Mouse (Mus musculus): ENCODE measurements around the gene Fcor.

The Fcor gene

DNA sequence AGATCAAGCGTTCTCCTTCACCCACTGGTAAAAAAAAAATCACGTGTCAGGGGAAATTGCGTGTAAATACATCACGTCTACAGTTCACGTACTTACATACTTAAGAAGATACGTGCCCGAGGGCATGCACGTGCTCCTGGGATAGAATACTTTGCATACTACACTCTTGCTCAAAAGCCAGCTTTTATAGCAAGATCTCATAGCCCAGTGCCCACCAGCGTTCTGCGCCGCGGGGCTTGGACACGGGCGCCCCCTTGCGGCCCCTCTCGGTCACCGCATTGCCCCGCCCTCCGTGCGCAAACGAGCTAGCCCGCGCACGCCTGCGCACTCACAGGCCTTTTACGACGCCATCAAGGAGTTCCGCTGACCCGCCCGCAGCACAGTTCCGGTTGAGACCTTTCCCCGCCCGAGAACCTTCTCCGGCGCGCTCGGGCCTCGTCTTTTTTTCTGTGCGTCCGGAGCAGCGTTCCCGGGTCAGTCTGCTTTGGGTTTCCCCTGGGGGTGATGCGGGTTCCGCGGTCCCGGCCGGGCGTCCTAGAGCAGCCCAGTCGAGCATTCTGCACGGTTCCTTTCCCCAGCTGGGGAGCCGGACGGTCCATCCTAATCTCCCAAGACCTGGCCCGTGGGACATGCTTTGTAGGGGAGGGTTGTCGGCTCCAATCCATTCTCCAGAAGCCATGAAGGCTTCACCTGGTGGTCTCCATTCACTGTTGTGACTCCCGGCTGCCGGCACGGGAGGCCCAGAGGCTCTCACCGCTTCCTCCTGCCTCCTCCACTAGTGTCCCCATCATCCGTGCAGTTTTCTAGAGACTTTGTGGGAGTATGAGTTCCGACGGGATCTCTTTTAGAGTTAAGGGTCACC, 4.2 kb upstream of the Fcor start, which contains the start of gene Trappc5:
Gene Trappc5, plus strand, starts transcription at position 169 of the 862 bp plus-strand sequence.
- DNase-seq (ENCODE audit: low spot score in 2 of 2): peak; percentile 94 to 96

DNA sequence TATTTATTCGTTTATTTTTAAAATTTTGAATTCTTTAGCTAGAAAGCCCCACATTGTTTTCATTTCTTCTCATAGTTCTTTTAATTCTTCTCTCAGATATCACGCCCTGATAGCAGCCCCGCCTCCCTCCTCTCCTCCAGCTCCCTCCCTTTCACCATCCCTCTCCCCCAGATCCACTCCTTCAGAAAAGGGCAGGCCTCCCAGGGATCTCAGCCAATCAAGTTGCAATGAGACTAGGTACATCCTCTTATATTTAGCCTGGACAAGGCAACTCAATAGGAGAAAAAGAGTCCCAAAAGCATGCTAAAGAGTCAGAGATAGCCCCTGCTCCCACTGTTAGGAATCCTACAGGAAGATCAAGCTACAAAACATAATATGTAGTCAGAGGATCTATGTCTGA, 2.5 kb upstream of the Fcor start:
- DNase-seq (ENCODE audit: low spot score in 2 of 2): no peak

DNA sequence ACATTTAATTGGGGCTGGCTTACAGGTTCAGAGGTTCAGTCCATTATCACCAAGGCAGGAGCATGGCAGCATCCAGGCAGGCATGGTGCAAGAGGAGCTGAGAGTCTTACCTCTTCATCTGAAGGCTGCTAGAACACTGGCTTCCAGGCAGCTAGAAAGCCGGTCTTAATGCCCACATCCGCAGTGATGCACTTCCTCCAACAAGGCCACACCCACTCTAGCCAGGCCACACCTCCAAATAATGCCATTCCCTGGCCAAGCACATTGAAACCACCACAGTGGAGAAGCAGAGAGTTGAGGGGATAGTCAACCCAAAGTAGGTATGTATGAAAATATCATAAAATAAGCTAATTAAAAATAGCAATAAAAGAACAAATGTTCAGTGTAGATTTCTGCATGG, 1.8 kb downstream of the Fcor start:
- no peak for DNase-seq (ENCODE audit: low spot score in 2 of 2)

DNA sequence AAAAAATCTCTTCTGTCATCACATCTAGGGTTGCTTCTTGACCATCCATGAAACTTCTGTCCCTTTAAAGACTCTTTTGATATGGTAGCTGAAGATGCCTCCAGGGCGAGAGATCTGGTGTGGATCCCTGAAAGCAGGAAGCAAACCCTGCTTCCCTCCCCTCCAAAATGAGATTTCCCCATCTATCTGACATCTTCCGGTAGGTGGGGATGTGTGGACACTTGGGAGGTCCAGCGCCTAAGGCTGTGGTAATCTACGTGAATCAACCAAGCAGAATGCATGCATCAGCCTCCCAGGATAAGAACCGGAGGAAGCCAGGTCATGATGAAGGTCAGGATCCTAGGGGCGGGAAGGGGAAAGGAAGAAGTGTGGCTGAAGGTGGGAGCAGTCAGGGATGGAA, 6.7 kb downstream of the Fcor start, which contains the start of gene Mcemp1:
Gene Mcemp1, plus strand, starts transcription at position 248 of the 400 bp plus-strand sequence.
- no peak for DNase-seq (ENCODE audit: low spot score in 2 of 2)

DNA sequence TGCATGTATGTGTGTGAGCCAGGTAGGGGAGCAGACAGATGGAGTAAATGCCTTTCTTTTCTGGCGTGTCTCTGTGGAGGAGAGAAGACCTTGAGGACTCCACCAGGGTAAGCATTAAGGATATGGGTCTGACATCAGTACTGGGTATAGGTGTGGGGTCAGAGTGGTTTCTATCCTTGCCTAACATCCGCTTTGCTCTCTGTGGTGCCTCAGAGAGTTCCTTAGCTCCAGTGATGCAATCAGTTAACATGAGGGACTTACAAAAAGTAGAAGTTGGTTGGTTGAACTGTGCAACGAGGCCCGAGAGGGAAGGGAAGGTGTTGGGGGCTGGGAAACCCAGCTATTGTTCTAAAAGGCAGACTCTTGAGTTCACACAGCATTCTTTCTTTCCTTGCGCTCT, 7.8 kb downstream of the Fcor start:
- DNase-seq (ENCODE audit: low spot score in 2 of 2): no peak

DNA sequence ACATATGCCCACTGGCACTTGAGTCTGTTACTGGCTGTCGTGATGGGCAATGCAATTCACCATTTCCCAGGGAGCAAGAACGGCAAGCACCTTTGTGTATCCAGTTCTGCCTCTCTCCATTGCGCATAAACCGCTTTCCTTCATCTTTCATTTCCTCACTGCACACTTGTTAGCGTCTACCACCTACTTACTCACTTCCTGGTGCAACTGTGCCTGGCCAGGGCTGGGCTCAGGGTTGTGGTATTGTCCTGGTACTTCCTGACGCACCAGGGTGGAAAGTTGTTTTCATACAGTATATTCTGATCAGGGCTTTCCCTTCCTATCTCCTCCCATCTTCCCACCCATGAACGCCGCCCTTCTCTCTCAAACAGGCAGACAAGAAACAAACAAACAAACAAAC, 11.3 kb downstream of the Fcor start:
- DNase-seq (ENCODE audit: low spot score in 2 of 2): no peak

DNA sequence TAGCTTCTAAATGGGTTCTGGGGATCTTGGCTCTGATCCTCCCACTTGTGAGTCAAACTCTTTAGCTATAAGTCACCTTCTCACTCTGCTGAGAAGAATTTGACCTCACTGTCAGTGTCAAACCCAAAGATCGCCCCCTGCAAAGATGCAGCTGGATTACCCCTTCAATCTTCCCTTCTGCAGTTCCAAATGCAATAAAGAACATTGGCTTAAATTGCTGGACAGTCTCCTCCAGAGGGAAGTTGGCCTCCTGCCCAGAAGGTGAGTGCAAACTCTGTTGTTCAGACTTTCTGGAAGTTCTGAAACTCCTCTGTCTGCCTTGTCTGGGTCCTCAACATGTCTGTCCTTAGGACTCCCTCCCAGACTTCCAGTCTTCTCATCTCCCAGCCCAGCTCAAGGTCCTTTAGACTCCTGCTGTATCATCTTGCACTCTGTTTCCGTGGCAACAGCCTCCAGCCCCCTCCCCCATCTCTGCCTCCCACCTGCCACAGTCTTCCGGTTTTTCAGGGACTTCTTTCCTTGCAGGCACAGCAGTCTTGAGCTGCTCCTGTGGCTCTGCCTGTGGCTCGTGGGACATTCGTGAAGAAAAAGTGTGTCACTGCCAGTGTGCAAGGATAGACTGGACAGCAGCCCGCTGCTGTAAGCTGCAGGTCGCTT, 15.3 kb downstream of the Fcor start:
- peak; percentile 47 to 51 for DNase-seq (ENCODE audit: low spot score in 2 of 2)

DNA sequence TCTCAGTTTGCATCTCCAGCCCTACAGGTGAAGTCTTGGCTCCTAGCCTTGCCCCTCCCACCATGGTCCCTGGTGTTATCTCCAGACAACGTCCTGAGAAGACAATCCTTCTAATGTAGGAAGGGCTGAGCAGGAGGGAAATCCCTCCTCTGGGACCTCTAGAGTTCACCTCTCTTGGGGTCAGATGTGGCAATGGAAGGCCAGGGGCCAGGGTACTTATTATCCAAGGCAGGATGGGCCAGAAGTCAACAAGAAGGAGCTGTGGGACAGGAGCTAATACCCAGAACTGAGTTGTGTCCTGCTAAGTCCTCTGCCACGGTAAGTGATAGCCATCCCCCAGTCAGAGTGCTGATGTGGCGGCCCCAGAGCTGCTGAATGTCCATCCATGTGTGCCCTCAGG, 16.6 kb downstream of the Fcor start, which contains the start of gene Retn:
Gene Retn, plus strand, starts transcription at position 245 of the 400 bp plus-strand sequence.
- DNase-seq (ENCODE audit: low spot score in 2 of 2): no peak

DNA sequence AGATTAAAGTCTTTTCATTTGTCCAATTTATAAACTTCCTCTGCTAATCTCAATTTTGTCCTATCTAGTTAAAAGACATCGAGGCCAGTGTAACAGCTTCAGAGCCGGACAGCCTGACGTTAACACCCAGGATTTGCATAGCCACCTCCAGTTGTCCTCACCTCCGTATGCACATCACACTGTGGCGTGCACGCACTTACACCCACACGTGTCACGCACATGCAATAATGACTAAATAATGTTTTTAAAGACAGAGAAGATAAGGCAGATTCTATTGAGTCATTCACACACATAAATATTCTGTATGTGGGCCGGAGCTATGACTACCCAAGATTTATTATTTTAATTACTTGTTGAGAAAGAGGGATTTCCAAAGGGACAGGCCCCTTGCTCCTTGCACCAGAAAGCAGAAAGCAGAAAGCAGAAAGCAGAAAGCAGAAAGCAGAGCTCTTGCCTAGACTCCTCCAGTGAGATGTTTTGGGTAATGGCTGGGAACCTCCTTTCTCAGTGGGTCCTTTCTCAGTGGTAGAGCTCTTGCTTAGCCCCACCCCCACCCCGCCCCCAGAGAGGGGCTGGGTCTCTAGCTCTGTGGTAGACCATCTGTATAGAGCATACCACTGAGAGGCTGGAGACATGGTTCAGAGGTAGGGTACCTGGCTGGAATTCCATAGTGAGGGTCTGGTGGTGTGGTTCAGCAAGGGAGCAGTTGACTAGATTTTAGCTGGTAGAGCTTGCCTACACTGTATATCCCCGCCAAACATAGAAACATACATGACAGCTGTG, 17.2 kb downstream of the Fcor start:
- peak; percentile 25 to 31 for DNase-seq (ENCODE audit: low spot score in 2 of 2)

DNA sequence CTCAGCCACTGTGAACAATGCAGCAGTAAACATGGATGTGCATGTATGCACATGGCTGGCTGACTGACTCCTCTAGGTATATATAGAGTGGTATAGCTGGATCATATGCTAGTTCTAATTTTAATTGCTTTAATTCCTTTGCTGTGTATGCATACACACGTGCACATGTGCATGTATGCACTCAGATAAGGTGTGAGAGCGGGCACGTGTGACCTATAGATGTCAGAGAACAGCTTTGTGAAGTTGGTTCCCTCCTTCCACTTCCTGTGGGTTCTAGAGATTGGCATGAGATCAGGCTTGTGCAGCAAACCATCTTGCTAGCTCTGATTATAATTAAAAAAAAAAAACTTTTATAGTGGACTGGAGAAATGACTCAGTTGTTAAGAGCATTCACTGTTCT, 19.3 kb downstream of the Fcor start:
- no peak for DNase-seq (ENCODE audit: low spot score in 2 of 2)

DNA sequence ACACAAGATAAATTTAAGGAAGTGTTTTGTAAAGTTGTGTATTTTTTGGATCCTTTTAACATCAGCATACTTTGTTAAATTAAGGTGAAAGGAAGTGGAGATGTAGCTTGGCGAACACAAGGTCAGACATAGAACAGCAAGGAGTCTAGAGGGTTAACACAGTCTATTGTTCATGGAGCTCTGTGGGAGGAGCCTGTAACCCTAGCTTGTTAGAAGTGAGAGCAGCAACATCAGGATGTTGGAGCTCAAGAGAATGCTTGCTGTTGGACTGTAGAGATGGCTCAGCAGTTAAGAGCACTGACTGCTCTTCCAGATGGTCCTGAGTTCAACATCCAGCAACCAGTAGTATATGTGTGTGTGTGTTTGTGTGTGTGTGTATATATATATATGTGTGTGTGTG, 23.2 kb downstream of the Fcor start:
- no peak for DNase-seq (ENCODE audit: low spot score in 2 of 2)

DNA sequence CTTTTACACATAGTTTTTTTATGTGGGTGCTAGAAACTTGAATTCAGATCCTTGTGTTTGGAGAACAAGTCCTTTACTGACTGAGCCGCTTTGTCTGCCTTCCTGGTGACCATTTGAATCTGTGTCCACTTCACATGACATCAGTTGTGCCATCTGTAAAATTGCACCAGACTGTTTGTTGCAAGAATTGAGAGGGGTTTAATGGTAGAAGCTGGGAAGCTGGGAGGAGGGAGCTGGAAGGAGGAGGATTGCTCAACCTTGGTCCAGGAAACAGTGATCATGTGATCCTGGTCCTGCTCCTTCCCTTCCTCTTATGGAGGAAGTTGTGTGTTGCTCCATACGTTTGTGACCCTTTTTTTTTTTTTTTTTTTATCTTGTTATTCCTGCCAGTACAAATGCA, 23.9 kb downstream of the Fcor start:
- no peak for DNase-seq (ENCODE audit: low spot score in 2 of 2)

DNA sequence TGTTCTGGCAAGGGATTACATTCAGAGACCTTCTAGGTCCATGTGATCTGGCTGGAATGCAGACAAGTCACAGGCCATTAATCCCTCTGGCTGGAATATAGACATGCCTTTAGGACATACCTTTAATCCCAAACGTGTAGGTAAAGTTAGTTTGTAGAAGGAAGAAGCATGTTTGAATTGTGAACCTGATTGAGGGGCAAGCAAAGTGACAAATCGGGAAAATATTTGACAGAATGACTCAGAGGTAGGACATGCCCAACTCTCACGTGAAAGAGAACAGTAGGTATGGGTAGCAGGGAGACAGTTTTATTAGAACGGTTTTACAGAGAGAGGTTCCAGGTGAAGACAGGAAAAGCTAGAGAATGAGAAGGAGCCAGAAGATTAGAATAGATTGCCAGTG, 24.6 kb downstream of the Fcor start:
- DNase-seq (ENCODE audit: low spot score in 2 of 2): no peak

DNA sequence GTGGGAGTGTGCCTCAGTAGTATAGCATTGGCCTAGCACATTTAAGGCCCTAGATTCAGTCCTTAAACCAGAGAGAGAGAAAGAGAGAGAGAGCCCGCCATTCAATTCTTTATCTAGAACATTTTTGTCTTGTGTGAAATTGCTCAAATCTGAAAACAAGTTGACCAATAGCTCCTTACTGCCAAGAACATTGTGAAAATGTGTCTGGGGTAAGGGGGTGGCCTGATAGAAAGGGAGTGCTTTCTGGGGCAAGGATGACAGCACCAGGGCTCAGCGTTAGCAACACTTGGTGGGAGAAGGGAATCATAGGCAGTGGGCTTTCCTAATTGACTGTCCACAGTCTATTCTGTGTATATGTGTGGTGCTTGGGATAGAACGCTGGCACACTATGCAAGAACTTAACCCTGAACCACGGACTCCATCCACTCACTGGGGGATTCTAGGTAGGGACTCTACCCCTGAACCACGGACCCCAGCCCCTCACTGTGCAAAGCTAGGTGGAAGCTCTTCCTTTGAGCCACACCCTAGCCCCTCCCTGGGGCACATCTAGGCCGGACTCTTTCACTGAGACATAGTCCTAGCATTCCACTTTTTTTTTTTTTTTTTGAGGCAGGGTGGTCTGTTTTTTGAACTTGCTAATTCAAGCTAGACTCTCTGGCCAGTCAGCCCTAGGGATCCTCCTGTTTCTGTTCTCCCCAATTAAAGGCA, 25.2 kb downstream of the Fcor start:
- DNase-seq (ENCODE audit: low spot score in 2 of 2): no peak

DNA sequence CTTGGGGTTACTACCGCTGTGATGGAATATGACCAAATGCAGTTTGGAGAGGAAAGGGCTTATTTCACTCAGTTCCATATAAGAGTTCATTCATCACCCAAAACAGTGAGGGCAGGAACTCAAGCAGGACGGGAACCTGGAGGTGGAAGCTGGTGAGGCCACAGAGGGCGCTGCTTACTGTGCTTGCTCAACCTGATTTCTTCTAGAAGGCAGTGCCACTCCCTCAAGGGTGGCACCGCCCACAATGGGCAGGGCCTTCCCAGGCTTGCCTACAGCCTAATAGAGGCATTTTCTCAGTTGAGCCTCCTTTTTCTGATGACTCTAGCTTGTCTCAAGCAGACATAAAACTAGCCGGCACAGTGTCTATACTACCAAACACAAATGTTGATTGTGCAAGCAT, 26.4 kb downstream of the Fcor start:
- no peak for DNase-seq (ENCODE audit: low spot score in 2 of 2)

DNA sequence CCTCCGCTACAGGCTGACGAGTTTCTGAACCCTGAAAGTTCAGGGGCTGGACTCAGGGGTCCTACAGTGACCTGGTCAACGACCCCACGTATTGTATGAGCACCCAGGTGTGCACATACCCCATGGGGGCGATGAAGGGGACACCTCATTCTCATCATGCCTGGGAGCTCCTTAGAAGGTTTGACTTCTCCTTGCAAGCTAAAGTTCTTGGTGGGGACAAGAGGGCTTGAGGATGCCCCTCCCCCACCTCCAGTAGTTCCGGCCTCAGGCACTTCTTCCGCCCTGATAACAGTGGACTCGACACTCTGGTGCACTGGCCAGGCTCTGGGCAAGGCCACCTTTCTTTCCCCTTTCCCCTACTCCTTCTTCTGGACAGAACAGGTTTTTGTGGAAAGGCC, 40.7 kb downstream of the Fcor start:
- no peak for DNase-seq (ENCODE audit: low spot score in 2 of 2)

DNA sequence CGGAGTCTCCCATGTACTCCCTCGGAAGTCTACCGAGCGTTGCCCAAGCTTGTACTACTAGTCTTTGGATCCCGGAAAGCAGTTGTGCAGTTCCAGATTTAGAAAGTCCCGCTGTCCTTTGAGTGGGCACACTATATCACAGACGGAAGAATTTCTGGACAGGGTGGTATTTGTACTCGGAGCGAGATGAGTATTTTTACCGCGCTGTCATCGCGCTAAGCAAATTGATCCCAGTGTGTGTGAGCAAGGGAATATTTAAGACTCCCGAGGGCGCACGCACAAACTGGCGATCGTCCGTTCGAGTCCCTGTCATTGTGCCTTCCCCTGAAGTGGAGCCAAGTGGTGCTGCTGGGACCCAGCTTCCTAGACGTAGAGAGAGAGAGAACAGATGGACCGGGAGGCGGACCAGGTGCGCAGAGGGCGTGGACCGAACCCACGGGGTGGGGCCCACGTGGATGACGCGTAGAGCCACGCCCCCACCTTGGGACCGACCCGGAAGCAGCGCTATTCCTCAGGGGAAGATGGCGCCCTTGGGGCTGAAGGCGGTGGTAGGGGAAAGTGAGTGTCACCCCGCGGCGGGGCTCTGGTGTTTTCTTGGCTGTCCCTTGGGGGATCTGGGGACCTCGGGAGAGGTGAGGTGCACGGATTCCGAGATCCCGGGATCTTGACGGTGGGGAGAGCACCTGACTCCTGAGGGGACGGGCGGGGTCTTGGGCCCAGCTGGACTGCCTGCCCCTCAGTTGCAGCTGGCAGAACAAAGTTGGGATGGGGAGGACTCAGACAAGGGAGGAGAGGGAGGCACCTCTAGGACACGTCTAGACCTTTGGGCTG, 41.3 kb downstream of the Fcor start, which contains the start of gene Stxbp2:
Gene Stxbp2, plus strand, starts transcription at position 309 of the 831 bp plus-strand sequence.
- DNase-seq (ENCODE audit: low spot score in 2 of 2): peak; percentile 70

DNA sequence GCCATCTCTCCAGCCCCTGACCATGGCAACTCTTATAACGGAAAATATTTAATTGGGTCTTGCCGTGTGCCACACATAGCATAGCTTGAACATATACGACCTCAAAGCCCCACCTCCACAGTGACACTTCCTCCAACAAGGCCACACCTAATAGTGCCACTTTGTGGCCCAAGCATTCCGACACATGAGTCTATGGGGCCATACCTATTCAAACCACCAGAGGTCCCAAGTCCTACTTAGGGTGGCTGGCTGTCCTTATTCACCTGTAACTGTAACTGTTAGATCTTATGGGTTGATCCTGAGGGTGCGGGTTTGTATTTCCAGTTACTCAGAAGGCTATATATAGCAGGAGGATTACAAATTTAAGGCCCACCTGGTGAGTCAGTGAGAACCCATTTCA, 44.1 kb downstream of the Fcor start:
- peak in 1 of 2 experiments; percentile 47 for DNase-seq (ENCODE audit: low spot score in 2 of 2)

DNA sequence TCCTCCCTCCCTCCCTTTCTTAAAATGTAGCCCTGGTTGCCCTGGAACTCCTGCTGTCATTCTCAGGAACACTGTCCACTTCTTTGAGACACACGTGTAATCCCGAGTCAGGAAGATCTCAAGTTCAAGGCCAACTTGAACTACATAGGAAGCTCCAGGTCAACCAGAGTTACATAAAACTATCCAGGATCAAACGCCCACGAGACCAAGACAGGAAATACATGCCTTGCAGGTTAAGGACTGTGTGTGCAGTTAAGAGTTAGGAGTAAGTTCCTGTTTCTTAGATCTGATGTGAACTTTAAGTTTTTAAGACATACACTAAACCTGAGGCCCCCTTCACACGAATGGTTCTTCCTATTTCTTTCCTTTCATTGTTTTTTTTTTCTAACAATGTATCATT, 45.2 kb downstream of the Fcor start:
- no peak for DNase-seq (ENCODE audit: low spot score in 2 of 2)

DNA sequence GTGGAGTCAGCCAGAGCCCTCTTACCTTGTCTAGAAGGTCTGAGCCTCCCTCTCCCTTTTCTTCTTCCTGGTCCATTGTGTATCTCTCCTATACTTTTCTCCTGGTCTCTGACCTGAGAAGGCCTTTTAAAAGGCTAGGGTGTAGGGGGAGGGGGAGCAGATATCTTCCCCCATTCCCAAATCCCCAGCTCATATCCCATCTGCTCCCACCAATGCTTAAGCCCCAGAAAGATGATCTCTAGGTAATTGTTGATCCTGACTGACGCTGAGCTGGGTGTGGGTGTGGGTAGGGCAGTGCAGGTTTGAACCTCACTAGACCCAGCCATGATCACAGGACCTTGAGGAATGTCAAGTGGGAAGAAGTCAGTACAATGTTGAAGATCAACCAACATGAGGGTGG, 46.7 kb downstream of the Fcor start, which contains the start of gene Pcp2:
Gene Pcp2, minus strand, starts transcription at position 101 of the 400 bp plus-strand sequence.
- DNase-seq (ENCODE audit: low spot score in 2 of 2): no peak

DNA sequence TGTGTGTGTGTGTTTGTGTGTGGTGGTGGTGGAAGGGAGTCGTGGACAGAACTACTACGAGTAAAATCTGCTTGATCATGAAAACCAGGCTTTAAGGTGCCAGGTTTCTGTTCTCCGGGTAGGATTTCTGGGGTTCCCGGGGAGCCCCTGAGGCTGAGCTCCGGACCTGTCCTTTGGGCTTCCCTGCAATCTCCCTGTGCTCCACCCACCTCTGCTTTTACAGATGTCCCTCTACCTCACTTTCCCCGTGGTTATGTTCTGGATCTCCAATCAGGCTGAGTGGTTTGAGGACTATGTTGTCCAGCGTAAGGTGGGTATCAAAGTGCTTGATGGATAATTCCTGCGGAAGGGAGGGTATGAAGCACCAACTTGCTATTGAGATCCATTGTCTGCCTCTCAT, 50.0 kb downstream of the Fcor start:
- DNase-seq (ENCODE audit: low spot score in 2 of 2): no peak
